Mouse (Mus musculus) MEL (cell line): ENCODE results near the gene Tmem116.

Experiments
- BHLHE40 ChIP-seq: IDR thresholded peaks from 2 replicates; pipeline ENCODE4 v1.6.1; 2012; ENCODE audit warnings: low read depth, mild to moderate bottlenecking, inconsistent platforms, low read length, improper control_type of control experiment, borderline replicate concordance
- CHD1 ChIP-seq: IDR thresholded peaks from 2 replicates; pipeline ENCODE4 v1.6.1; 2012; ENCODE audit warnings: low read depth, mild to moderate bottlenecking, inconsistent platforms, low read length, improper control_type of control experiment
- CTCF ChIP-seq, 3 experiments: IDR thresholded peaks in 2 of 3; conservative IDR thresholded peaks in 1 of 3; 2 replicates each; pipeline ENCODE4 v1.5.1; 2011 to 2012; ENCODE audit warnings: low read length in 3 of 3, low read depth in 2 of 3, mild to moderate bottlenecking in 2 of 3, improper control_type of control experiment in 1 of 3, inconsistent platforms in 1 of 3, mixed read lengths in 1 of 3, moderate library complexity in 1 of 3; ENCODE audit not compliant: control insufficient read depth in 1 of 3, insufficient read depth in 1 of 3, poor library complexity in 1 of 3, severe bottlenecking in 1 of 3
- EP300 ChIP-seq, 2 experiments: IDR thresholded peaks; 2 replicates each; pipeline ENCODE4 v1.6.1; 2011; ENCODE audit warnings: improper control_type of control experiment in 2 of 2, low read length in 2 of 2, low read depth in 1 of 2, mild to moderate bottlenecking in 1 of 2
- HCFC1 ChIP-seq: IDR thresholded peaks from 2 replicates; pipeline ENCODE4 v1.6.1; 2012; ENCODE audit warnings: low read depth, mild to moderate bottlenecking, inconsistent platforms, low read length, improper control_type of control experiment, moderate library complexity
- MAX ChIP-seq: IDR thresholded peaks from 2 replicates; pipeline ENCODE4 v1.6.1; 2011; ENCODE audit warnings: low read length, improper control_type of control experiment
- MYC ChIP-seq: IDR thresholded peaks from 2 replicates; pipeline ENCODE4 v1.6.1; 2011; ENCODE audit warnings: low read depth, mild to moderate bottlenecking, low read length, improper control_type of control experiment, moderate library complexity
- NELFE ChIP-seq: IDR thresholded peaks from 2 replicates; pipeline ENCODE4 v1.6.1; 2011; ENCODE audit warnings: low read depth, low read length, improper control_type of control experiment
- POLR2AphosphoS2 ChIP-seq: IDR thresholded peaks from 2 replicates; pipeline ENCODE4 v1.6.1; 2011; ENCODE audit warnings: low read length, improper control_type of control experiment
- RCOR1 ChIP-seq: IDR thresholded peaks from 2 replicates; pipeline ENCODE4 v1.6.1; 2012; ENCODE audit warnings: low read depth, mild to moderate bottlenecking, inconsistent platforms, low read length, improper control_type of control experiment
- UBTF ChIP-seq: IDR thresholded peaks from 2 replicates; pipeline ENCODE4 v1.6.1; 2012; ENCODE audit warnings: low read depth, mild to moderate bottlenecking, inconsistent platforms, low read length, improper control_type of control experiment, moderate library complexity, borderline replicate concordance; ENCODE audit not compliant: insufficient read depth

GRCm38 (mm10) chr5:121518983-121519382 lies 67.3 kb downstream of the Tmem116 start:
- no peak for TF ChIP-seq HCFC1
- TF ChIP-seq RCOR1: no peak
- TF ChIP-seq CTCF (IDR thresholded peaks at IDR 0.05 in 2 of 3, conservative IDR thresholded peaks at IDR 0.05 in 1 of 3; ENCODE audit: control insufficient read depth in 1 of 3, insufficient read depth in 1 of 3, low read depth in 2 of 3, low read length in 3 of 3, poor library complexity in 1 of 3, severe bottlenecking in 1 of 3): no peak
- TF ChIP-seq CHD1: no peak
- TF ChIP-seq MAX: no peak
- TF ChIP-seq POLR2AphosphoS2: no peak
- TF ChIP-seq MYC: no peak
- no peak for TF ChIP-seq UBTF
- TF ChIP-seq NELFE: no peak
- no peak for TF ChIP-seq BHLHE40
- no peak for TF ChIP-seq EP300 (IDR thresholded peaks at IDR 0.05; ENCODE audit: low read depth in 1 of 2, low read length in 2 of 2)
